Mouse (Mus musculus) erythroid progenitor cell, adult 5-6 weeks (primary cell): ENCODE measurements around the gene Gm9117. TPM values are rescaled to one million over a fixed set of nuclear protein-coding genes. Genes with fewer than 3 reads are reported as not detected.
"Not testable (repeated sequence)": the region's sequence is repeated elsewhere in the genome, so short reads cannot be mapped to it uniquely, and the experiment has no call there.

ENCODE experiments used
- ATAC-seq: replicated peaks from 2 replicates; pipeline ENCODE4 v1.8.0; 2016; ENCODE audit warnings: moderate number of reproducible peaks, mild to moderate bottlenecking, moderate TSS enrichment, inconsistent platforms; ENCODE audit not compliant: poor library complexity, low FRiP score, severe bottlenecking
- total RNA-seq, 2 experiments: library from RNA; stranded (forward) in 1 of 2; stranded (reverse) in 1 of 2; fragments of 150-400 nt in 1 of 2; fragments of 186-747, 209-891 nt in 1 of 2; gene quantifications; 2 replicates each; pipeline versions ENCODE4 v1.2.3 to v1.2.4; 2015 to 2017; ENCODE audit warnings: low replicate concordance in 2 of 2

Gene Gm9117
- total RNA-seq (2015; ENCODE audit: low replicate concordance) (not detected in 2 replicates), total RNA-seq (2017; ENCODE audit: low replicate concordance) (not detected in 2 replicates)

- ATAC-seq, result not testable (repeated sequence)
These were observed at the start of gene Gm9117 for GRCm38 (mm10) chr3:93943443-93943842. Gene Gm9117 (minus strand): TSS chr3:93943543.

- ATAC-seq, result not testable (repeated sequence)
These were observed 25.6 kb upstream of the Gm9117 start for GRCm38 (mm10) chr3:93968938-93969337.

- not testable (repeated sequence) for ATAC-seq
These were observed 17.9 kb upstream of the Gm9117 start, which contains the start of gene Tdpoz5 for GRCm38 (mm10) chr3:93961214-93961613. Gene Tdpoz5 (minus strand): TSS chr3:93961314.

GRCm38 (mm10) chr3:93938386-93938785 lies 5.0 kb downstream of the Gm9117 start:
- ATAC-seq, result not testable (repeated sequence)

Other genes starting within 250 kb of the Gm9117 start
- gene Gm5773, start 170.5 kb downstream of the Gm9117 start, total RNA-seq (2015; ENCODE audit: low replicate concordance), result not detected in 2 replicates
- not detected in 2 replicates for gene Gm5773, start 170.5 kb downstream of the Gm9117 start, total RNA-seq (2017; ENCODE audit: low replicate concordance)
- not detected in 2 replicates for gene Tdpoz4, start 147.1 kb downstream of the Gm9117 start, total RNA-seq (2015; ENCODE audit: low replicate concordance)
- gene Tdpoz4, start 147.1 kb downstream of the Gm9117 start, total RNA-seq (2017; ENCODE audit: low replicate concordance), result not detected in 2 replicates
- gene Tdpoz3, start 117.5 kb downstream of the Gm9117 start, total RNA-seq (2015; ENCODE audit: low replicate concordance), result not detected in 2 replicates
- not detected in 2 replicates for gene Tdpoz3, start 117.5 kb downstream of the Gm9117 start, total RNA-seq (2017; ENCODE audit: low replicate concordance)
- gene Tdpoz5, start 17.8 kb upstream of the Gm9117 start, total RNA-seq (2015; ENCODE audit: low replicate concordance), result not detected in 2 replicates
- not detected in 2 replicates for gene Tdpoz5, start 17.8 kb upstream of the Gm9117 start, total RNA-seq (2017; ENCODE audit: low replicate concordance)
- gene Gm9125, start 111.3 kb upstream of the Gm9117 start, total RNA-seq (2015; ENCODE audit: low replicate concordance), result not detected in 2 replicates
- gene Gm9125, start 111.3 kb upstream of the Gm9117 start, total RNA-seq (2017; ENCODE audit: low replicate concordance), result not detected in 2 replicates
- gene Gm10697, start 129.1 kb upstream of the Gm9117 start, total RNA-seq (2015; ENCODE audit: low replicate concordance), result not detected in 2 replicates
- gene Gm10697, start 129.1 kb upstream of the Gm9117 start, total RNA-seq (2017; ENCODE audit: low replicate concordance), result not detected in 2 replicates
- not detected in 2 replicates for gene Gm10696, start 234.7 kb upstream of the Gm9117 start, total RNA-seq (2015; ENCODE audit: low replicate concordance)
- gene Gm10696, start 234.7 kb upstream of the Gm9117 start, total RNA-seq (2017; ENCODE audit: low replicate concordance), result not detected in 2 replicates